In genomic region chr4:43418450-43418849, GRCm38 (mm10) we compare ENCODE assay signal across 23 mouse cellular contexts. TPM values are rescaled to one million over a fixed set of nuclear protein-coding genes. Genes with fewer than 3 reads are reported as not detected.
DNase-seq lines count a peak whose midpoint lies in the region; ATAC-seq and TF ChIP-seq lines count a peak whose summit lies in the region.
"Had no signal": no experiment of that assay in that cellular context is flagged by ENCODE, and none has a peak within 500 bp of the region (broad histone marks: within the 10 kb centered on the region; RNA-seq: fewer than 3 reads in every experiment).

No protein-coding gene starts in this region.

- peaks cover 3% of the 10 kb centered on the region; the same call in 1 of the 2 replicates for H3K27me3 ChIP-seq in heart, embryonic 13.5 days (replicated peaks)
- no peaks in the 10 kb centered on the region for H3K27me3 ChIP-seq in lung, postnatal 0 days (replicated peaks; ENCODE audit: insufficient read depth, low read length)
- H3K27me3 ChIP-seq in stomach, embryonic 16.5 days (ENCODE audit: control insufficient read depth, insufficient read depth, low read length) = no peaks in the 10 kb centered on the region
- H3K27me3 ChIP-seq in hindbrain, embryonic 10.5 days (ENCODE audit: insufficient read depth, poor library complexity, severe bottlenecking) = peaks cover 23% of the 10 kb centered on the region
- H3K27me3 ChIP-seq: intestine, embryonic 15.5 days had no signal

- peaks cover 40% of the 10 kb centered on the region for H3K4me1 ChIP-seq in heart, embryonic 13.5 days
- peaks cover 27% of the 10 kb centered on the region for H3K4me1 ChIP-seq in lung, postnatal 0 days (ENCODE audit: insufficient read depth, low read depth, low read length)
- peaks cover 10% of the 10 kb centered on the region; the same call in 1 of the 2 replicates for H3K4me1 ChIP-seq in stomach, embryonic 16.5 days (ENCODE audit: control insufficient read depth, insufficient read depth, low read length)
- peaks cover 15% of the 10 kb centered on the region for H3K4me1 ChIP-seq in hindbrain, embryonic 10.5 days (replicated peaks)

- no peak for ATAC-seq in heart, embryonic 13.5 days (ENCODE audit: extremely low read depth, insufficient number of reproducible peaks, low FRiP score, low TSS enrichment)
- ATAC-seq in lung, postnatal 0 days = no peak
- ATAC-seq in stomach, embryonic 16.5 days (ENCODE audit: insufficient read depth, low FRiP score) = no peak
- ATAC-seq: intestine, embryonic 15.5 days; midbrain, embryonic 13.5 days had no signal

- no peaks in the 10 kb centered on the region for H3K9me3 ChIP-seq in heart, embryonic 13.5 days
- H3K9me3 ChIP-seq in lung, postnatal 0 days (ENCODE audit: low read length) = no peaks in the 10 kb centered on the region
- H3K9me3 ChIP-seq in stomach, embryonic 16.5 days (replicated peaks; ENCODE audit: control insufficient read depth, low read length) = no peaks in the 10 kb centered on the region
- no peaks in the 10 kb centered on the region for H3K9me3 ChIP-seq in hindbrain, embryonic 10.5 days
- H3K9me3 ChIP-seq: embryonic facial prominence, embryonic 12.5 days; hindbrain, embryonic 15.5 days; intestine, embryonic 15.5 days; limb, embryonic 12.5 days; midbrain, embryonic 13.5 days had no signal

- 66% methylated on average over 4 of the region's 4 CpGs for WGBS in heart, embryonic 13.5 days
- WGBS in lung, postnatal 0 days = 49% methylated on average over 4 of the region's 4 CpGs
- WGBS in stomach, embryonic 16.5 days = 72% methylated on average over 4 of the region's 4 CpGs
- WGBS in hindbrain, embryonic 10.5 days = 80% methylated on average over 4 of the region's 4 CpGs

- 0 out of 2 replicates have a peak overlapping the region, but pooled peaks have one; percentile 10 for H3K9ac ChIP-seq in heart, embryonic 13.5 days
- no peak overlapping the region for H3K9ac ChIP-seq in lung, postnatal 0 days (replicated peaks; ENCODE audit: low read depth)
- 0 out of 2 replicates have a peak overlapping the region, but pooled peaks have one; percentile 38 for H3K9ac ChIP-seq in stomach, embryonic 16.5 days (ENCODE audit: low read length)
- H3K9ac ChIP-seq: embryonic facial prominence, embryonic 12.5 days; hindbrain, embryonic 15.5 days; intestine, embryonic 15.5 days; limb, embryonic 12.5 days; liver, embryonic 14.5 days; midbrain, embryonic 13.5 days had no signal

- no peak for TF ChIP-seq EP300 in lung, postnatal 0 days (IDR thresholded peaks at IDR 0.05)

- peaks cover 62% of the 10 kb centered on the region for H3K36me3 ChIP-seq in heart, embryonic 13.5 days
- H3K36me3 ChIP-seq in lung, postnatal 0 days (ENCODE audit: insufficient read depth, low read length) = peaks cover 41% of the 10 kb centered on the region
- peaks cover 12% of the 10 kb centered on the region; the same call in 1 of the 2 replicates for H3K36me3 ChIP-seq in stomach, embryonic 16.5 days (ENCODE audit: control insufficient read depth, insufficient read depth, low read length)
- peaks cover 59% of the 10 kb centered on the region for H3K36me3 ChIP-seq in hindbrain, embryonic 10.5 days

- no peak for TF ChIP-seq CTCF in layer of hippocampus, adult 2 months (conservative IDR thresholded peaks at IDR 0.05)
- no peak for TF ChIP-seq CTCF in lung, postnatal 0 days (IDR thresholded peaks at IDR 0.05)

- no peak overlapping the region for H3K4me2 ChIP-seq in heart, embryonic 13.5 days
- H3K4me2 ChIP-seq in lung, postnatal 0 days (replicated peaks; ENCODE audit: low read depth, low read length) = no peak overlapping the region
- no peak overlapping the region for H3K4me2 ChIP-seq in stomach, embryonic 16.5 days (ENCODE audit: low read depth, low read length)
- H3K4me2 ChIP-seq: embryonic facial prominence, embryonic 12.5 days; hindbrain, embryonic 15.5 days; intestine, embryonic 15.5 days; limb, embryonic 12.5 days; midbrain, embryonic 13.5 days had no signal

- H3K4me3 ChIP-seq in heart, embryonic 13.5 days = no peak overlapping the region
- no peak overlapping the region for H3K4me3 ChIP-seq in layer of hippocampus, adult 2 months
- H3K4me3 ChIP-seq in lung, postnatal 0 days (ENCODE audit: low read depth, low read length) = no peak overlapping the region
- H3K4me3 ChIP-seq in stomach, embryonic 16.5 days (replicated peaks; ENCODE audit: low read length) = no peak overlapping the region
- no peak overlapping the region for H3K4me3 ChIP-seq in hindbrain, embryonic 10.5 days
- H3K4me3 ChIP-seq: embryonic facial prominence, embryonic 12.5 days; hindbrain, embryonic 15.5 days; intestine, embryonic 15.5 days; limb, embryonic 12.5 days; midbrain, embryonic 13.5 days had no signal

- no peak for DNase-seq in heart, postnatal 4 days
- no peak for DNase-seq in layer of hippocampus, adult 2 months (ENCODE audit: low spot score in 2 of 2)
- DNase-seq in layer of hippocampus, adult 18-20 months (ENCODE audit: low spot score in 2 of 2) = no peak
- DNase-seq in lung, postnatal 0 days (ENCODE audit: low spot score) = no peak
- DNase-seq in lung, postnatal 14 days = no peak
- DNase-seq in hindbrain, embryonic 10.5 days (ENCODE audit: low spot score) = no peak
- DNase-seq: adrenal gland, adult 8-10 months; cerebellum, adult 9-11 months; gastrocnemius, postnatal 10 days; right cerebral cortex, postnatal 25 days; thymus, adult 2 months had no signal

- H3K27ac ChIP-seq in heart, embryonic 13.5 days (replicated peaks) = no peak overlapping the region
- H3K27ac ChIP-seq in layer of hippocampus, adult 2 months = peak overlapping the region; percentile 21
- H3K27ac ChIP-seq in lung, postnatal 0 days (ENCODE audit: low read length) = peak overlapping the region; percentile 83
- H3K27ac ChIP-seq in stomach, embryonic 16.5 days (ENCODE audit: low read length) = no peak overlapping the region; the same call in 1 of the 2 replicates
- H3K27ac ChIP-seq in hindbrain, embryonic 10.5 days = no peak overlapping the region
- H3K27ac ChIP-seq: hindbrain, embryonic 15.5 days; intestine, embryonic 15.5 days; limb, embryonic 12.5 days; liver, embryonic 14.5 days; midbrain, embryonic 13.5 days had no signal

RNA-seq across cellular contexts. Expression of gene Fam166b, which starts 10.5 kb away (rescaled TPM):
- 0.11 TPM in 1 of 2 replicates, not detected in the other for polyA plus RNA-seq in heart, embryonic 13.5 days (2015; fragmentation: Nextera tagmentation; extraction: Ambion mirVana)
- total RNA-seq in heart, postnatal 4 days (2021) = not detected
- total RNA-seq in layer of hippocampus, adult 2 months (2021) = 1 to 10 TPM in 1 of 2 experiments, under 1 TPM in 1; 0.98 to 1.9 TPM
- total RNA-seq in layer of hippocampus, adult 18-20 months (2021) = under 1 TPM; 0.54 to 0.81 TPM
- polyA plus RNA-seq in lung, postnatal 0 days (2015; fragmentation: Nextera tagmentation; extraction: Ambion mirVana) = 4.6 and 6.8 TPM in 2 replicates
- not detected in 2 replicates for polyA plus RNA-seq in stomach, embryonic 16.5 days (2015; fragmentation: Nextera tagmentation; extraction: Ambion mirVana)
- 0.47 TPM in 1 of 2 replicates, not detected in the other for polyA plus RNA-seq in hindbrain, embryonic 10.5 days (2016; fragmentation: Nextera tagmentation; extraction: Ambion mirVana)
- total RNA-seq: adrenal gland, adult 8-10 months; gastrocnemius, postnatal 10 days; megakaryocyte progenitor cell, adult 5-6 weeks; neutrophil, adult 5-6 weeks had no signal
- polyA plus RNA-seq: intestine, embryonic 15.5 days; limb, embryonic 12.5 days; liver, embryonic 14.5 days; spleen, adult 2 months had no signal

RNA-seq across cellular contexts. Expression of gene Tesk1, which starts 23.3 kb away (rescaled TPM):
- 3.8 and 4.0 TPM in 2 replicates for polyA plus RNA-seq in heart, embryonic 13.5 days (2015; fragmentation: Nextera tagmentation; extraction: Ambion mirVana)
- 10 to 100 TPM; 41.2 to 45.4 TPM for total RNA-seq in heart, postnatal 4 days (2021)
- 10 to 100 TPM; 79.9 to 86.0 TPM for total RNA-seq in layer of hippocampus, adult 2 months (2021)
- total RNA-seq in layer of hippocampus, adult 18-20 months (2021) = 10 to 100 TPM; 83.3 to 89.9 TPM
- polyA plus RNA-seq in lung, postnatal 0 days (2015; fragmentation: Nextera tagmentation; extraction: Ambion mirVana) = 7.3 and 8.0 TPM in 2 replicates
- 1.7 TPM in 2 replicates for polyA plus RNA-seq in stomach, embryonic 16.5 days (2015; fragmentation: Nextera tagmentation; extraction: Ambion mirVana)
- polyA plus RNA-seq in hindbrain, embryonic 10.5 days (2016; fragmentation: Nextera tagmentation; extraction: Ambion mirVana) = 7.1 and 8.3 TPM in 2 replicates

RNA-seq across cellular contexts. Expression of gene Cd72, which starts 36.0 kb away (rescaled TPM):
- polyA plus RNA-seq in heart, embryonic 13.5 days (2015; fragmentation: Nextera tagmentation; extraction: Ambion mirVana) = 1.9 and 2.6 TPM in 2 replicates
- under 1 TPM; 0.56 to 0.69 TPM for total RNA-seq in heart, postnatal 4 days (2021)
- not detected for total RNA-seq in layer of hippocampus, adult 2 months (2021)
- not detected for total RNA-seq in layer of hippocampus, adult 18-20 months (2021)
- polyA plus RNA-seq in lung, postnatal 0 days (2015; fragmentation: Nextera tagmentation; extraction: Ambion mirVana) = 2.7 and 3.1 TPM in 2 replicates
- polyA plus RNA-seq in stomach, embryonic 16.5 days (2015; fragmentation: Nextera tagmentation; extraction: Ambion mirVana) = 2.6 and 3.5 TPM in 2 replicates
- polyA plus RNA-seq in hindbrain, embryonic 10.5 days (2016; fragmentation: Nextera tagmentation; extraction: Ambion mirVana) = 1.8 and 2.4 TPM in 2 replicates
- total RNA-seq: layer of hippocampus, postnatal 10 days had no signal

RNA-seq across cellular contexts. Expression of gene Rusc2, which starts 36.7 kb away (rescaled TPM):
- 9.9 and 13.9 TPM in 2 replicates for polyA plus RNA-seq in heart, embryonic 13.5 days (2015; fragmentation: Nextera tagmentation; extraction: Ambion mirVana)
- 10 to 100 TPM; 39.5 to 41.2 TPM for total RNA-seq in heart, postnatal 4 days (2021)
- total RNA-seq in layer of hippocampus, adult 2 months (2021) = 100 to 1,000 TPM; 117 to 120 TPM
- total RNA-seq in layer of hippocampus, adult 18-20 months (2021) = 100 to 1,000 TPM; 119 to 124 TPM
- 22.2 and 23.4 TPM in 2 replicates for polyA plus RNA-seq in lung, postnatal 0 days (2015; fragmentation: Nextera tagmentation; extraction: Ambion mirVana)
- polyA plus RNA-seq in stomach, embryonic 16.5 days (2015; fragmentation: Nextera tagmentation; extraction: Ambion mirVana) = 10.4 and 15.1 TPM in 2 replicates
- polyA plus RNA-seq in hindbrain, embryonic 10.5 days (2016; fragmentation: Nextera tagmentation; extraction: Ambion mirVana) = 12.5 and 33.4 TPM in 2 replicates

Comparison
In these comparisons a context has a peak if more than half of its experiments do, and no peak if none do; other contexts are left out.
1. H3K27ac ChIP-seq: peak in layer of hippocampus, adult 2 months (single experiment) and lung, postnatal 0 days (single experiment); none in heart, embryonic 13.5 days (single experiment), stomach, embryonic 16.5 days (single experiment) and hindbrain, embryonic 10.5 days (single experiment).